Mouse (Mus musculus) thymus, postnatal 25 days (tissue): ENCODE measurements around the gene Cbx7.
A peak's percentile ranks its signal among the peaks of the same experiment; 100 is the strongest.
"Not testable (repeated sequence)": the region's sequence is repeated elsewhere in the genome, so short reads cannot be mapped to it uniquely, and the experiment has no call there.

Experiments used
- DNase-seq: peaks from one replicate; pipeline ENCODE4 v3.0.0; 2022

The Cbx7 gene

GRCm38 (mm10) chr15:79917111-79917720 is 53.7 kb downstream of the Cbx7 start:
- DNase-seq, result no peak

GRCm38 (mm10) chr15:79916150-79916549 is 54.8 kb downstream of the Cbx7 start:
- no peak for DNase-seq

GRCm38 (mm10) chr15:79914357-79914756 is 56.6 kb downstream of the Cbx7 start:
- peak; percentile 36 for DNase-seq

GRCm38 (mm10) chr15:79913761-79914346 is 57.1 kb downstream of the Cbx7 start:
- DNase-seq, result no peak

GRCm38 (mm10) chr15:79911339-79911738 is 59.6 kb downstream of the Cbx7 start:
- no peak for DNase-seq

DNA sequence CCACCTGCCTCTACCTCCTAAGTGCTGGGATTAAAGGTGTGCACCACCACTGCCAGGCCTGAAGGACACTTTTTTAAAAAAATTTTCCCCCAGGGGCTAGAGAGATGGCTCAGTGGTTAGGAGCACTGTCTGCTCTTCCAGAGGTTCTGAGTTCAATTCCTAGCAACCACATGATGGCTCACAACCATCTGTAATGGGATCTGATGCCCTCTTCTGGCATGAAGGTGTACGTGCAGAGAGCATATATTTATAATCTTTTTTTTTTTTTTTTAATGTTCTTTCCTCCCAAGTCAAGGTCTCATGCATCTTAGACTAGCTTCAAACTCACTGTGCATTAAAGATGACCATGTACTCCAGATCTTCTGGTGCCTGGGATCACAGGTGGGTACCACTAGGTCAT is 60.1 kb downstream of the Cbx7 start:
- DNase-seq, result not testable (repeated sequence)

DNA sequence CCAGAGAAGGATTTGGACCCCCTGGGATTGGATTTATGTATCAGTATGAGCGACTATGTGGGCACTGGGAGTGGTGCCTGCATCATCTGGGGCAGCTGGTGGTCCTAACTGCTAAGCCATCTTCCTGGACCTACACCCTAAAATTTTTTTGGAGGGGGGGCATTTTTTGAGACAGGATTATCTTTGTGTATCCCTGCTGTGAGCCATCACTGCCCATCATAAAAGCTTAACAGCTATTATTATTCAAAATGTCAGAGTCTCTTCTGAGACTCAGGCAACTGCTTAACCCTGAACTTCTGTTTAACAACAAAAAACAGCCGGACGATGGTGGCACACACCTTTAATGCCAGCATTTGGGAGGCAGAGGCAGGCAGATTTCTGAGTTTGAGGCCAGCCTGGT is 61.9 kb downstream of the Cbx7 start:
- not testable (repeated sequence) for DNase-seq

GRCm38 (mm10) chr15:79906855-79907254 is 64.1 kb downstream of the Cbx7 start:
- no peak for DNase-seq

DNA sequence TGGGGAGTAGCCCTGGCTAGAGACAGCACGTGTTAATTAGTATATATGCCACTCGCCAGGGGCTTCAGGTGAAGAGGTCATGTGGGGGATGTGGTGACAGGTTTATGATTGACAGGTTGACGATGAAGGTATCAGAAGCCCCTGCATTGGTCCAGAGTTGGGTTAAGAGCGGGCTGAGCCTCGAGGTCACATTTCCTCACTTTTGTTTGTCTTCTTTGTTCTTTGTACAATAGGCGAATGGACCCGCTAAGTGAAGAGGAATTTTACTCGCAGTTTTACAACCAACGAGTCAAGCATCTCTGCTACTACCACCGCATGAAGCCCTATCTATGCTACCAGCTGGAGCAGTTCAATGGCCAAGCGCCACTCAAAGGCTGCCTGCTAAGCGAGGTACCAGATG is 65.7 kb downstream of the Cbx7 start:
- no peak for DNase-seq

DNA sequence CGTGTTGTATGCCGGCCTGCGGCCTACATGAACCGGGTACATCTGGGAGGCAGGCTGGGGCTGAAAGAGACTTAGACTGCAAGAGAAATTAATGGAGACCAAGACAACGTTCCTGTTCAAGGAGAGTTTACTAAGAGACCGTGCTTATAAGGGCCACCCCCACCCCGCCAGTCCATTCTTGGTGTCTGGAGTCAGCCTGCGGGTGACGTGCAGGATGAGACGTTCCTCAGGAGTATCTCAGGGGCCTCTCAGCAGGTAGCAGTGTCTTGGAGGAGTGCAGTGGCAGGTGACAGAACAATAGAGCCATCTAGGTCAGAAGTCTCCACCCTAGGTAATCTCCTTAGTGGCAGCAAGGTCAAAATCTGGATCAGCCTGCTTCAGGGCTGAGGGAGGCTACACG is 66.2 kb downstream of the Cbx7 start:
- DNase-seq, result not testable (repeated sequence)

- DNase-seq, result no peak
These were observed 67.0 kb downstream of the Cbx7 start for GRCm38 (mm10) chr15:79903963-79904362.

GRCm38 (mm10) chr15:79903081-79903480 is 67.8 kb downstream of the Cbx7 start:
- not testable (repeated sequence) for DNase-seq

GRCm38 (mm10) chr15:79901399-79901798 is 69.5 kb downstream of the Cbx7 start:
- DNase-seq, result no peak

DNA sequence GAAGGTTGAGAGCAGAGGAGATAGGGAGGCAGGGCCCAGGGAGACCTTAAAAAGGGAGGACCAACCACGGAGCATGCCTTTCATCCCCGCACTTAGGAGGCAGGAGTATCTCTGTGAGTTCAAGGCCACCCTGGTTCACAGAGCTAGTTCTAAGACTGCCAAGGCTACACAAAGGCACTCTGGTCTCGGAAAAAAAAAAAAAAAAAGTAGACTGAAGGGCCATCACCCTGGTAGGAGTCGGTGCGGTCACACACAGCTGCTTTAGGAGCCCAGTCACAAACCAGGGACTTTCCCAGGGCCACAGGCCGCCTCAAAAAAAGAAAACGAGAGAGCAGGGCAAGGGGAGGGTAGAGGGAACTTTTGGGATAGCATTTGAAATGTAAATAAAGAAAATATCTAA is 70.2 kb downstream of the Cbx7 start:
- no peak for DNase-seq

GRCm38 (mm10) chr15:79899828-79900510 is 71.0 kb downstream of the Cbx7 start:
- DNase-seq, result no peak

DNA sequence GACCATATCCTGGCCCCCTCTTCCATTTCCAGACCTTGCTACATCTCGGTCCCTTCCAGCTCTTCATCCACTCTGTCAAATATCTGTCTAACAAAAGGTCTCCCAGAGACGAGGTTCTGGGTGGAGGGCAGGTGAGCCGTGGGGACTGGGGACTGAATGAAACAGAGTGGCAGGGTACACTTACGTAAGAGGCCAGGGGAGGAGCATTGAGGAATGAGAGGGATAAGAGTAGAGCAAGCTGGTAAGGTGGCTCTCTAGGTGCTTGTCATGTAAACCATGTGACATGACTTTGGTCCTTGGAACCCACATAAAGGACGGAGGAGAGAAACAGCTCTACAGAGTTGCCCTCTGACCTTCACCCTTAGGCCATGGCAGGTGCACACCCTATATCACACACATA is 71.9 kb downstream of the Cbx7 start:
- DNase-seq, result no peak

GRCm38 (mm10) chr15:79896080-79896725 is 74.7 kb downstream of the Cbx7 start:
- DNase-seq, result no peak

DNA sequence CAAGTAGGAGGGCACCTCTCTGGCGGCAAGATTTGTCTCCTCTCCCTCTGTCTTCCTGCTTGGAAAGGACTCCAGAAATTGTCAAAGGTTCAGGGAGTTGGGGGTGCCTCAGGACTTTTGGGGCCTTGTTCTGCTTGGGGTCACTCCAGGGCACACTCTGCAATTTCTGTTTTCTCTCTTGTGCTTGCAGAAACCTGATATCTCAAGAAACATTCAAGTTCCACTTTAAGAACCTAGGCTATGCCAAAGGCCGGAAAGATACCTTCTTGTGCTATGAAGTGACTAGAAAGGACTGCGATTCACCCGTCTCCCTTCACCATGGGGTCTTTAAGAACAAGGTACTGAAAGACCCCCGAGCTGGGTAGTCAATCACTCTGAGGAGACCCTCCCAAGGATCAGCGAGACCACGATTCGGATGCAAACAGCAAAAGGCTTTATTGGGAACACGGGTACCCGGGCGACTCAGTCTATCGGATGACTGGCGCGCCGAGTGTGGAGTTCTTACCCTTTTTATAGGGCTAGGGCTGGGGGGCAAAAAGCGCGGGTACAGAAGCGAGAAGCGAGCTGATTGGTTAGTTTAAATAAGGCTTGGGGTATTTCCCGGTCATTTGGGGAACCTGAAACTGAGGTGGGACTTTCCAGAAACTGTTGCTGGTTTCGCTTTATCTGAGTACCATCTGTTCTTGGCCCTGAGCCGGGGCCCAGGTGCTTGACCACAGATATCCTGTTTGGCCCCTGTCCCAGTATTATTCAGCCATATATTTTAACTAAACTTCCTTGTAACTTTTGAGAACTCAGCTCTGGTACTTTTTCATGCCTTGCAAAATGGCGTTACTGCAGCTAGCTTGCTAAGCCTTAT is 75.5 kb downstream of the Cbx7 start:
- peak; percentile 30 for DNase-seq

- no peak for DNase-seq
These were observed 76.6 kb downstream of the Cbx7 start for GRCm38 (mm10) chr15:79894343-79894742.

GRCm38 (mm10) chr15:79893824-79894123 is 77.1 kb downstream of the Cbx7 start:
- DNase-seq, result no peak

DNA sequence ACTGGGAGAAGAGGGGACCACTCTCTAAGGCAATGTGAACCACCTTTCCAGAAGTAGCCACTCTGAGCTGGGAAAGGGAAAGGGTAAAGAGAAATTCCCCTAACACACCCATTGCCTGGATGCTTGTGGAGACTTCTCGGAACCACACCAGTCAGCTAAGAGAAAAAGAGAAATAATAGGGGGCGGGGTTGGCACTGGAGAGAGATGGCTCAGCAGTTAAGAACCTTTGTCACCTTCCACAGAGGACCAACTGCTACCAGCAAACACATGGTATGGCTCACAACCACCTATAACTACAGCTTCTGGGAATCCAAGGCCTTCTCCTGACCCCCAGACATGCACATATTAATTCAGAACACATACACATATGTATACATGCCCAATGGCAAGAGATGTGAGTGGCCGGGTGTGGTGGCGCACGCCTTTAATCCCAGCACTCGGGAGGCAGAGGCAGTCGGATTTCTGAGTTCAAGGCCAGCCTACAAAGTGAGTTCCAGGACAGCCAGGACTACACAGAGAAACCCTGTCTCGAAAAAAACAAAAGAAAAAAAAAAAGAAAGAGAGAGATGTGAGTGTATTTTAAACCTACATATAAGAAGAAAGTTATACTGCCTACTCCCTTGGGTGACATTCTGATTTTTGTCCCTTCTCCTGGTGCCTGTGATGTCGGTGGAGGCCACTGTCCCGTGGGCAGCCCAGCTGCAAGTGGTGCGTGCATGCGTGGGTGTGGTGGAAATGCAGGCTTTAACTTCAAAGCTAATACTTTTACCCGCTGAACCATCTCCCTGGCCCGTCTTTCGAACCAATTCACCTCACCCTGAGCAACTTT is 77.7 kb downstream of the Cbx7 start:
- no peak for DNase-seq

DNA sequence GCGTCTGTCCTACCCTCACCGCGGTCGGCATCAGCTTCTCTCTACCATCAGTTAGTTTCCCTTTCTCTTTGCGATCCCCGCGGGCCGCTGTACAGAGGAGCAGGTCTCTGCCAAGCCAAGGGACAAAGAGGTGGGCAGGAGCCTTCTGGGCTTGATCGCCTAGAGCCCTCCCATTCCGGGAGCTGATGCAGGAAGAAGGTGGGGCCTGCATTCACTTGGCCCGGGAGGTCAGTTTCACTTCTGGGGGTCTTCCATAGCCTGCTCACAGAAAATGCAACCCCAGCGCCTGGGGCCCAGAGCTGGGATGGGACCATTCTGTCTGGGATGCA is 78.7 kb downstream of the Cbx7 start:
- DNase-seq, result peak; percentile 76
